Mouse (Mus musculus): ENCODE results near the gene Smyd1. TPM values are rescaled to one million over a fixed set of nuclear protein-coding genes. Genes with fewer than 3 reads are reported as not detected.

The Smyd1 gene
- total RNA-seq, 1 experiment = 6.8 TPM

- TF ChIP-seq ZNF384 (IDR thresholded peaks at IDR 0.05; ENCODE audit: low read depth, low read length) (no peak), MAFK (IDR thresholded peaks at IDR 0.05; ENCODE audit: insufficient read depth, low read depth, low read length) (no peak), HCFC1 (IDR thresholded peaks at IDR 0.05; ENCODE audit: borderline replicate concordance, insufficient read depth, low read length) (no peak), ZC3H11A (IDR thresholded peaks at IDR 0.05; ENCODE audit: borderline replicate concordance, low read depth, low read length) (no peak), CHD2 (IDR thresholded peaks at IDR 0.05; ENCODE audit: low read depth, low read length) (no peak)
- in situ Hi-C loops (cut with MboI; ENCODE audit: low sequenced_read_pairs in 2 of 2, unreplicated experiment in 2 of 2) = no loop called here
- no peak within 1 kb of the TSS for H3K9ac ChIP-seq (ENCODE audit: insufficient read depth, low read depth, low read length, poor library complexity, severe bottlenecking)
- H3K27ac ChIP-seq (ENCODE audit: insufficient read depth, low read depth, low read length, poor library complexity, severe bottlenecking) = no peak within 1 kb of the TSS
- no peaks in the 10 kb centered on the region for H3K36me3 ChIP-seq (ENCODE audit: control insufficient read depth, insufficient read depth, low read length, poor library complexity, severe bottlenecking)
- no peak for DNase-seq (ENCODE audit: low read depth, low spot score)
- H3K9me3 ChIP-seq (ENCODE audit: control insufficient read depth, insufficient read depth, low read depth, low read length) = no peaks in the 10 kb centered on the region
- no peaks in the 10 kb centered on the region for H3K4me1 ChIP-seq (ENCODE audit: control insufficient read depth in 2 of 2, insufficient read depth in 2 of 2, low read length in 2 of 2, poor library complexity in 1 of 2)
- H3K4me3 ChIP-seq (ENCODE audit: insufficient read depth in 1 of 2, low read depth in 1 of 2, low read length in 2 of 2, poor library complexity in 1 of 2, severe bottlenecking in 1 of 2) = no peak within 1 kb of the TSS
Measured at GRCm38 (mm10) chr6:71322491-71322921, 473 bp upstream of the Smyd1 start, which contains the start of gene Cd8b1. Gene Cd8b1 (plus strand): TSS chr6:71322788.

- in situ Hi-C loops (cut with MboI; ENCODE audit: low sequenced_read_pairs in 2 of 2, unreplicated experiment in 2 of 2) = no loop called here
- TF ChIP-seq ZNF384 (IDR thresholded peaks at IDR 0.05; ENCODE audit: low read depth, low read length) = no peak
- no peak for TF ChIP-seq MAFK (IDR thresholded peaks at IDR 0.05; ENCODE audit: insufficient read depth, low read depth, low read length)
- no peak for TF ChIP-seq HCFC1 (IDR thresholded peaks at IDR 0.05; ENCODE audit: borderline replicate concordance, insufficient read depth, low read length)
- TF ChIP-seq ZC3H11A (IDR thresholded peaks at IDR 0.05; ENCODE audit: borderline replicate concordance, low read depth, low read length) = no peak
- TF ChIP-seq CHD2 (IDR thresholded peaks at IDR 0.05; ENCODE audit: low read depth, low read length) = no peak
- Histone ChIP-seq H3K4me3 (ENCODE audit: insufficient read depth in 1 of 2, low read depth in 1 of 2, low read length in 2 of 2, poor library complexity in 1 of 2, severe bottlenecking in 1 of 2) (no peak overlapping the region), H3K36me3 (ENCODE audit: control insufficient read depth, insufficient read depth, low read length, poor library complexity, severe bottlenecking) (no peaks in the 10 kb centered on the region), H3K4me1 (ENCODE audit: control insufficient read depth in 2 of 2, insufficient read depth in 2 of 2, low read length in 2 of 2, poor library complexity in 1 of 2) (0 out of 4 replicates have a peak, but pooled peaks cover 0 to 2% of the 10 kb centered on the region in 2 experiments), H3K27ac (ENCODE audit: insufficient read depth, low read depth, low read length, poor library complexity, severe bottlenecking) (no peak overlapping the region), H3K9ac (ENCODE audit: insufficient read depth, low read depth, low read length, poor library complexity, severe bottlenecking) (no peak overlapping the region), H3K9me3 (ENCODE audit: control insufficient read depth, insufficient read depth, low read depth, low read length) (no peaks in the 10 kb centered on the region)
- no peak for DNase-seq (ENCODE audit: low read depth, low spot score)
Measured at GRCm38 (mm10) chr6:71307486-71307885, 14.5 kb downstream of the Smyd1 start.

- H3K9me3 ChIP-seq (ENCODE audit: control insufficient read depth, insufficient read depth, low read depth, low read length) = no peaks in the 10 kb centered on the region
- peak; percentile 27 for DNase-seq (ENCODE audit: low read depth, low spot score)
- TF ChIP-seq ZC3H11A (IDR thresholded peaks at IDR 0.05; ENCODE audit: borderline replicate concordance, low read depth, low read length) (0 out of 2 replicates have a peak, but pooled peaks have one; percentile 15), ZNF384 (IDR thresholded peaks at IDR 0.05; ENCODE audit: low read depth, low read length) (no peak)
- in situ Hi-C loops (cut with MboI; ENCODE audit: low sequenced_read_pairs in 2 of 2, unreplicated experiment in 2 of 2) = no loop called here
- H3K4me1 ChIP-seq (ENCODE audit: control insufficient read depth in 2 of 2, insufficient read depth in 2 of 2, low read length in 2 of 2, poor library complexity in 1 of 2) = 0 out of 4 replicates have a peak, but pooled peaks cover 0 to 2% of the 10 kb centered on the region in 2 experiments
- H3K27ac ChIP-seq (ENCODE audit: insufficient read depth, low read depth, low read length, poor library complexity, severe bottlenecking) = no peak overlapping the region
- H3K9ac ChIP-seq (ENCODE audit: insufficient read depth, low read depth, low read length, poor library complexity, severe bottlenecking) = no peak overlapping the region
- no peak overlapping the region for H3K4me3 ChIP-seq (ENCODE audit: insufficient read depth in 1 of 2, low read depth in 1 of 2, low read length in 2 of 2, poor library complexity in 1 of 2, severe bottlenecking in 1 of 2)
- H3K36me3 ChIP-seq (ENCODE audit: control insufficient read depth, insufficient read depth, low read length, poor library complexity, severe bottlenecking) = no peaks in the 10 kb centered on the region
Measured at GRCm38 (mm10) chr6:71302097-71302731, 19.8 kb downstream of the Smyd1 start.

GRCm38 (mm10) chr6:71298751-71299150, 23.3 kb downstream of the Smyd1 start:
- Histone ChIP-seq H3K4me3 (ENCODE audit: insufficient read depth in 1 of 2, low read depth in 1 of 2, low read length in 2 of 2, poor library complexity in 1 of 2, severe bottlenecking in 1 of 2) (no peak overlapping the region), H3K4me1 (ENCODE audit: control insufficient read depth in 2 of 2, insufficient read depth in 2 of 2, low read length in 2 of 2, poor library complexity in 1 of 2) (0 out of 4 replicates have a peak, but pooled peaks cover 0 to 2% of the 10 kb centered on the region in 2 experiments), H3K36me3 (ENCODE audit: control insufficient read depth, insufficient read depth, low read length, poor library complexity, severe bottlenecking) (no peaks in the 10 kb centered on the region), H3K9ac (ENCODE audit: insufficient read depth, low read depth, low read length, poor library complexity, severe bottlenecking) (no peak overlapping the region), H3K9me3 (ENCODE audit: control insufficient read depth, insufficient read depth, low read depth, low read length) (no peaks in the 10 kb centered on the region), H3K27ac (ENCODE audit: insufficient read depth, low read depth, low read length, poor library complexity, severe bottlenecking) (no peak overlapping the region)
- TF ChIP-seq MAFK (IDR thresholded peaks at IDR 0.05; ENCODE audit: insufficient read depth, low read depth, low read length) = no peak
- peak; percentile 35; the same call in 1 of the 2 replicates for TF ChIP-seq ZC3H11A (IDR thresholded peaks at IDR 0.05; ENCODE audit: borderline replicate concordance, low read depth, low read length)
- peak; percentile 46 for DNase-seq (ENCODE audit: low read depth, low spot score)
- in situ Hi-C loops (cut with MboI; ENCODE audit: low sequenced_read_pairs in 2 of 2, unreplicated experiment in 2 of 2) = loop anchor here in 1 of 2 experiments (10.0 kb wide), 1 partner anchor 134 kb away; no protein-coding TSS in a partner anchor

All from ES-E14 (cell line).